Mouse (Mus musculus): ENCODE measurements around the gene 4933405L10Rik.

4933405L10Rik gene

DNA sequence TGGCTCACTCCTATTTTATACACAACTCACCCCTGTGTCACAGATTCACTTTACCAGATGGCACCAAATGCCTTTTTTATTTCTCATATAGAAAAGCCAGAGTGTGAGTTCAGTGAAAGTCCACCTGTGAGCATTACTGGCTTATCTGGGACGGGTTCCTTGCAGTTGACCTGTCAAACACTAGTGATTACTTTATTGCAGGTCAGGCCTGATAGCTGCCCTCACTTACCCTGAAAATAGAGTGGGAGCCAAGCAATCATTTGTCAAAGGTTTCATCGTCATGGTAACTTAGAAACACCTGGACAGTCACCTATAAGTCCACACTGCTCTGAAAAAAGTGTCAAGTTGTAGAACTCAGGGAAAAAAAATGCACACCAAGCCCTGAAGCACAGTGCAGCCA, 47.2 kb downstream of the 4933405L10Rik start:
- no peak for DNase-seq (ENCODE audit: low read depth, low spot score)

DNA sequence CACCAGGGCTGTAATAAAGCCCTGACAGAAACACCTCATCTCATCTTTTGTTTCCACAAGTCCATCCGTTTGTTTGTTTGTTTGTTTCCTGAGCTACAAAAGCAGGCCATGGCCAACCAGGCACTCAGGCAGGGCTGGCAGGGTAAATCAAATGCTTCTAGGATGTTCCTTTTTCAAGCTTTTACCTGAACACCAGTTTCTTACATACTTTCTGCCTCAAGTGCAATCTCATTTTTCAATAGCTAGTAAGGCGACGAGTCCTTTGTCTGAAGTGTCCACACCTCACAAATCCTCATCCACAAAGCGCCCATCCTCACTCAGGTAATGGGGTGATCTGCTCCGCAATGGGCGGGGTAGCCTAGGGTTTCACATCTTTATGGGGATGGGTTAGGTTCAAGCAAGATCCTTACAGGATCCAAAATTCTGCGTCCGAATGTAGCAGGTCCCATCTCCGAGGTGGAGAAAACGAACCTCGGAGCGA, 50.4 kb downstream of the 4933405L10Rik start:
- no peak for DNase-seq (ENCODE audit: low read depth, low spot score)

DNA sequence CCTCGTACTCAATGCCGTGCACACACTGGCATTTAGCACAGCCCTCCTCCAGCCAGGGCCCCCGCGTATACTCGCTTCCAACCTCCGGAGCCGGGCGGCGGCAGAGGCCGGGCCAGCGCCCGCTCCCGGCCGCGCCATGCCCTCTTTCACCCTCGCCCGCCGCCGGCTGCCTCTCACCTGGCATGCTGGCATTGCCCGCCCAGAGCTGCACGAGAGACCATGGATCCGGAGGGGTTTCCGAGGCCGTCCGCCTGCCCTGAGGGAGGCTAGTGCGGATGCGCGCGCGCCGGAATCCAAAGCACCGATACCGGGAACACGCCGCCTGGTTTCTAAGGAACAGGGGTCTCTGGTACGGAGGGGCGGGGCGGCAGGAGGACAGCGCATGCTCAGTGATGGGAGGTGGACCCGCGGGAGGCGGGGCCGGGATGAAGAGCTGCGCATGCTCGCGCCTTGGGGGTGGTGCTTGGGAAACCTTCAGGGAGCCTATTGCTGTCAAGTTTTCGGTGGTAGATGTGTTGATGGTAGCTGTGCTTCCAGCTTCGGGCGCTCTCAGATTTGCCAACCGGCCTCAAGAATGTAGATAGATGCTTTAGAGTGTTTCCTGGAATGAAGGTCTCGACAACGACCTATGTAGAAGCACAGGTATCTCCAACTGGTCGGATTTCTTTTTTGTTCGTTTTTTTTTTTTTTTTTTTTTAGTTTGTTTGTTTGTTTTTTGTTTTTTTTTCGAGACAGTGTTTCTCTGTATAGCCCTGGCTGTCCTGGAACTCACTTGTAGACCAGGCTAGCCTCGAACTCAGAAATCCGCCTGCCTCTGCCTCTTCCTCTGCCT, 51.0 kb downstream of the 4933405L10Rik start, which contains the start of gene Gfod2:
Gfod2 (minus strand) TSS at position 388 of the 832 bp plus-strand sequence.
- peak; percentile 82 for DNase-seq (ENCODE audit: low read depth, low spot score)
